Mouse (Mus musculus): Measurements from ENCODE around the gene Pgf. TPM values are rescaled to one million over a fixed set of nuclear protein-coding genes. Genes with fewer than 3 reads are reported as not detected.

Pgf gene
- total RNA-seq, 2 experiments from 2014 or later = 3.8 to 5.3 TPM

- DNase-seq = peak; percentile 68 to 83
These were observed 15.0 kb upstream of the Pgf start for GRCm38 (mm10) chr12:85192461-85193108.

GRCm38 (mm10) chr12:85190290-85190689, 12.7 kb upstream of the Pgf start:
- DNase-seq = no peak

DNA sequence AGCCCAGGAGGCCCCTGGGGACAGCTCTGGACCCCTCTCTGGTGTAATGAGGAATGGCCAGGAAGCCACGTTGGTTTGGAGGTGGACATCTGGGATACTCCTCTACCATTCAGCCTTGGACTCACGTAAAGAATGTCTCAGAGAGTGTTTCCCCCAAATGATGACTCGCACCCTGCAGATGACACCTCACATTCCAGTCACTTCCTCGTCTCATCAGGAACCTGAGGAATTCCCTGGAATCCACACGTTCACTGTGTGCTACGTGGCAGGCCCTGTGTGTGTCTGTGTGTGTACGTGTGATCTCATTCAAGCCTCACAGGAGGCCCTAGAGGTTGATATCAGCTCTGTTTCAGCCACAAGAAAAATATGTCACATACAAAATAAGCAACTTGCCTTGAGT, 8.8 kb upstream of the Pgf start:
- no peak for DNase-seq

- DNase-seq = peak; percentile 70 to 80
These were observed 8.2 kb upstream of the Pgf start for GRCm38 (mm10) chr12:85185810-85186209.

GRCm38 (mm10) chr12:85184118-85184517, 6.5 kb upstream of the Pgf start:
- DNase-seq = no peak

- no peak for DNase-seq
These were observed 5.3 kb upstream of the Pgf start for GRCm38 (mm10) chr12:85182898-85183297.

GRCm38 (mm10) chr12:85182345-85182643, 4.7 kb upstream of the Pgf start:
- no peak for DNase-seq

GRCm38 (mm10) chr12:85181475-85182344, 4.1 kb upstream of the Pgf start:
- no peak for DNase-seq

- no peak for DNase-seq
These were observed 704 bp upstream of the Pgf start for GRCm38 (mm10) chr12:85178294-85178693.

GRCm38 (mm10) chr12:85176846-85177523, 605 bp downstream of the Pgf start:
- DNase-seq = peak; percentile 68 to 71

DNA sequence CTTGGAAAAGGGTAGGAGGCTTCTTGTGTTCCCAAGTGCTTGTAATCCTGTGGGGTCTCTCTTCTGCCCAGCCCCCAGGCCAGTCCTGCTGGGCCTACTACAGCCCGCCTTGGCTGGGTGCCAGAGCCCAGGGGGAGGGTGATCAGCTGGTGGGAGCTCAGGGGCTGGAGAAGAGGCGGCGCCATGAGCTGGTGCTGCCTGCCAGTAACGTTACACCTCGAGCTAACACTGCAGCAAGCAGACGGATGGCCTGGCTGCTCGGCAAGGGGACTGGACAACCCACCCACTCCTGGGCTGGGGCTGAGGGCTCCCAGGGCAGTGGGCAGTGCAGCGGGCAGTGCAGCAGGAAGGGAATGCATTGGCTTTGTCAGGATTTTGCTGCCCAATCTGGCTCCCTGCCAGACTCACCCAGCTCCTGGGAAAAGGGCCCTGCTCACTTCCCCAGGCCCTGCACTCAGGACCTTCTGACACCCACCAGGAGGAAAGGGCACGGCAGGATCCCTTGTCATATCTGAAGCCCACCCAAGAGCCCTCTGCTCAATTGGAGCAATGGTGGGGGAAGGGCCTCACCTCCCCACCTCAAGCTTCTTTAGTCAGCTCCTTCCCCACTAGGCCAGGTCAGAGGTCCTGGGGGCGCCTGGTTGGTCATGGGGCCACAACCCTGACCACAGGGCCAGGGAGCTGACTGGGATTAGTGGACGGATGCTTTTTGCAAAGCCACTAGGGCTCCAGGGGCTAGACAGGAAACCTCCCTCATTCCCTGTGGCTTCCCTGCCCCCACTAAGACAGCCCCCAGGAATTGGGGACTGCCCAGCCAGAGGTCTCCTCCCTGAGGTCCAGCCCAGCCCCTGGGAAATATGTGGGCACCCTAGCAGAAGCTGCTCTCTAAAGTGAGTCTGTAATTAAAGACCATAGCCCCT, 1.4 kb downstream of the Pgf start:
- DNase-seq = peak in 1 of 2 experiments; percentile 44

DNA sequence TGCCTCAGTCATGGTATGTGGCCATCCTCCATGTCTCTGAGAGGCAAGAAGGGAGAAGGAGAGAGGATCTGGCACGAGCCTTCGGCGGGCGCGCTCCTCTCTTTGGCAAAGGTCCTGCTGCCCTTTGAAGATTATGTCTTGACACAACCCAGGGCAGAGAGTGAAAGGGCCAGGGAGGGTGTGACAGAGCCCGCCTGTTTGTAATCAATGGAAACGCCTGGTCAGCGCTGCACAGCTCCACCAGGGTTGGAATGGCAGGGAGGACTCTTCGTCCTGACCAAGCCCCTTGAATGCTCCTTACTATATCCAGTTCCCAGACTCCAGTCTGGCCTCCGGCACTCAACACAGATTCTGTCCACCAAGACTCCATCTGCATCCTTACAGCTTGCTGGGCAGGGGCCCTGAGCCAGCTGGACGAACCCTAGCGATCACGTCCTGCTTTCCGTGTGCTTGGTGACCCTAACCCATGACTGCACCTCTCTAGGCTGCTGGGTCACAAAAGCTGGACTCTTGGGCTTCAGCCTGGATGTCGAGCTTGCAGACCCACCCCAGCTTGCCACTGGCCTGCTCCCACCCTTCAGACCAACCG, 2.4 kb downstream of the Pgf start:
- DNase-seq = no peak

- DNase-seq = peak in 1 of 2 experiments; percentile 47
These were observed 3.6 kb downstream of the Pgf start for GRCm38 (mm10) chr12:85174016-85174415.

GRCm38 (mm10) chr12:85170948-85171307, 6.7 kb downstream of the Pgf start:
- DNase-seq = no peak

- peak; percentile 64 to 78 for DNase-seq
These were observed 7.2 kb downstream of the Pgf start for GRCm38 (mm10) chr12:85170284-85170947.

- DNase-seq = no peak
These were observed 7.7 kb downstream of the Pgf start for GRCm38 (mm10) chr12:85169877-85170276.

DNA sequence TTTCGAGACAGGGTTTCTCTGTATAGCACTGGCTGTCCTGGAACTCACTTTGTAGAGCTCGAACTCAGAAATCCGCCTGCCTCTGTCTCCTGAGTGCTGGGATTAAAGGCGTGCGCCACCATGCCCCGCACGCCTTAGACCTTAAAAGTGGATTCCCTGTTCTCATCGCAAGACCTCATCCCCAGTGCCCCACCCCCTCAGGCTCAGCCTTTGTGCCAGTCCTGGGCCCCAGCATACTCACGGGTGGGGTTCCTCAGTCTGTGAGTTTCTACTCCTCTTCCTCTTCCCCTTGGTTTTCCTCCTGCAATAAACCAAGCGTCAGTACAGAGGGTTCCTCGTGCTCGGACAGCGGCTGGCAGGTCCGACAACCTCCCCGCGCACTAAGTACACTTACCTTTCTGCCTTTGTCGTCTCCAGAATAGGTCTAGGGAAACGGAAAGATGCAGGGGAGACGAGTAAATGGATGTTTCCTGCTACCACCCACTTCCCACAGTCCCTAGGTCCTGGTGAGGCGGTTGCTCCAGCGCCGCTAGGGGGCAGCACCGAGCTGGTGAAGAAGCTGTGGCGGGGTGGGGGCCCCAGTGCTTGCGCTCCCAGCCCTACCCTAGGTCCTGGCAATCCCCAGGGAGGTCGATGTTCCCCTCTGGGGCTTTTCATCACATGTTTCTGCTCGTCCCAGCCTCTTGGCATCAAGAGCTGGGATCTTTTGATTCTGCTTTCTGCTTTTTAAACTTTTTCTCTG, 8.3 kb downstream of the Pgf start:
- peak; percentile 86 to 93 for DNase-seq

- no peak for DNase-seq
These were observed 11.0 kb downstream of the Pgf start for GRCm38 (mm10) chr12:85166631-85167030.

GRCm38 (mm10) chr12:85164996-85165395, 12.6 kb downstream of the Pgf start:
- DNase-seq = peak in 1 of 2 experiments; percentile 81

GRCm38 (mm10) chr12:85159592-85159991, 18.0 kb downstream of the Pgf start:
- peak; percentile 71 to 86 for DNase-seq
